Mouse (Mus musculus): ENCODE results near the gene Wdr83. TPM values are rescaled to one million over a fixed set of nuclear protein-coding genes. Genes with fewer than 3 reads are reported as not detected.
"Not testable (repeated sequence)": the region's sequence is repeated elsewhere in the genome, so short reads cannot be mapped to it uniquely, and the experiment has no call there.

Gene Wdr83
- 10 to 100 TPM; 27.4 to 27.7 TPM for total RNA-seq (2021)

- peak in 1 of 2 experiments; percentile 44 for DNase-seq
- intact Hi-C loops (cut with DNase I) = loop anchor here (5.0 kb wide), 2 partner anchors 216 to 326 kb away; partner anchors contain the start of genes Orc6 and Vps35
These were observed at the start of gene Wdr83 for GRCm38 (mm10) chr8:85081216-85081555. TSS of gene Wdr83 (minus strand) at chr8:85081306.

GRCm38 (mm10) chr8:85123691-85124090 is 42.6 kb upstream of the Wdr83 start:
- intact Hi-C loops (cut with DNase I) = no loop called here
- DNase-seq = no peak

- intact Hi-C loops (cut with DNase I) = no loop called here
- DNase-seq = no peak
These were observed 41.9 kb upstream of the Wdr83 start, which contains the start of gene Zfp791 for GRCm38 (mm10) chr8:85122995-85123394. TSS of gene Zfp791 (minus strand) at chr8:85123095.

- DNase-seq; intact Hi-C loops (cut with DNase I): not testable (repeated sequence)
These were observed 39.1 kb upstream of the Wdr83 start for GRCm38 (mm10) chr8:85120251-85120650.

GRCm38 (mm10) chr8:85119052-85119981 is 38.2 kb upstream of the Wdr83 start:
- peak; percentile 78 to 86 for DNase-seq
- intact Hi-C loops (cut with DNase I) = no loop called here

- DNase-seq = no peak
- intact Hi-C loops (cut with DNase I) = no loop called here
These were observed 35.9 kb upstream of the Wdr83 start for GRCm38 (mm10) chr8:85116984-85117383.

- no peak for DNase-seq
- intact Hi-C loops (cut with DNase I) = no loop called here
These were observed 34.4 kb upstream of the Wdr83 start for GRCm38 (mm10) chr8:85115501-85115900.

- no peak for DNase-seq
- intact Hi-C loops (cut with DNase I) = no loop called here
These were observed 32.1 kb upstream of the Wdr83 start for GRCm38 (mm10) chr8:85113241-85113640.

GRCm38 (mm10) chr8:85100076-85100665 is 19.1 kb upstream of the Wdr83 start:
- DNase-seq = no peak
- intact Hi-C loops (cut with DNase I) = no loop called here

- intact Hi-C loops (cut with DNase I) = no loop called here
- DNase-seq = no peak
These were observed 15.7 kb upstream of the Wdr83 start for GRCm38 (mm10) chr8:85096850-85097249.

GRCm38 (mm10) chr8:85096196-85096595 is 15.1 kb upstream of the Wdr83 start:
- no peak for DNase-seq
- intact Hi-C loops (cut with DNase I) = no loop called here

- intact Hi-C loops (cut with DNase I) = no loop called here
- DNase-seq = no peak
These were observed 14.5 kb upstream of the Wdr83 start for GRCm38 (mm10) chr8:85095566-85095965.

- intact Hi-C loops (cut with DNase I) = no loop called here
- no peak for DNase-seq
These were observed 13.9 kb upstream of the Wdr83 start for GRCm38 (mm10) chr8:85095051-85095450.

- intact Hi-C loops (cut with DNase I) = no loop called here
These were observed 10.5 kb upstream of the Wdr83 start for GRCm38 (mm10) chr8:85091526-85092090.

GRCm38 (mm10) chr8:85090856-85091255 is 9.8 kb upstream of the Wdr83 start:
- intact Hi-C loops (cut with DNase I) = no loop called here
- DNase-seq = no peak

More at GRCm38 (mm10) chr8:85091526-85092090, 10.5 kb upstream of the Wdr83 start:
- DNase-seq = no peak

GRCm38 (mm10) chr8:85088771-85089170 is 7.7 kb upstream of the Wdr83 start:
- DNase-seq = no peak
- intact Hi-C loops (cut with DNase I) = no loop called here

- intact Hi-C loops (cut with DNase I) = no loop called here
These were observed 5.1 kb upstream of the Wdr83 start for GRCm38 (mm10) chr8:85086238-85086637.

GRCm38 (mm10) chr8:85084633-85085032 is 3.5 kb upstream of the Wdr83 start:
- intact Hi-C loops (cut with DNase I) = loop anchor here (5.0 kb wide), 2 partner anchors 213 to 323 kb away; partner anchors contain the start of genes Orc6 and Vps35

More at GRCm38 (mm10) chr8:85086238-85086637, 5.1 kb upstream of the Wdr83 start:
- DNase-seq = no peak

GRCm38 (mm10) chr8:85083108-85083813 is 2.2 kb upstream of the Wdr83 start, which contains the start of gene Man2b1:
TSS of gene Man2b1 (plus strand) at chr8:85083270.
- intact Hi-C loops (cut with DNase I) = loop anchor here (5.0 kb wide), 2 partner anchors 214 to 324 kb away; partner anchors contain the start of genes Orc6 and Vps35
- DNase-seq = peak; percentile 92 to 93

More at GRCm38 (mm10) chr8:85084633-85085032, 3.5 kb upstream of the Wdr83 start:
- no peak for DNase-seq

GRCm38 (mm10) chr8:85082169-85082568 is 1.1 kb upstream of the Wdr83 start:
- not testable (repeated sequence) for DNase-seq
- intact Hi-C loops (cut with DNase I) = loop anchor here (5.0 kb wide), 2 partner anchors 215 to 325 kb away; partner anchors contain the start of genes Orc6 and Vps35
